Mouse (Mus musculus) urinary bladder, postnatal 10 days (tissue): ENCODE results near the gene Ncoa6.

ENCODE experiments used
- DNase-seq: peaks from one replicate; pipeline ENCODE4 v3.0.0; 2022; ENCODE audit warnings: low spot score

The Ncoa6 gene

DNA sequence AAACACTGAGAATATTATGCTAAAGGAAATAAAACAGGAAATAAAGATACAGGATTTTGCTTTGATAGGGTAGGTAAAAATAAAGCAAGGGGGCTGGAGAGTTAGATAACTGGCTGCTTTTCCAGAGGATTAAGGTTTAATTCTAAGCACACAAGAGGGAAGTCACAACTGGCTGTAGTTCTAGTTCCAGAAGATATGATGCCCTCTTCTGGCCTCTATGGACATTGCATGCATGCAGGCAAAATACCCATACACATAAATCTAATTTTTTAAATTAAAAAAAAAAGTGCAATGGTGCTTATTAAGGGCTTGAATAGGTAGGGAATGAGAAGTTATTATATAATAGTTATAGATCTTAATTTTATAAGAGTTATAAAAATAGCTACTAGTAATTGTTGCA is 37.2 kb downstream of the Ncoa6 start:
- no peak for DNase-seq

DNA sequence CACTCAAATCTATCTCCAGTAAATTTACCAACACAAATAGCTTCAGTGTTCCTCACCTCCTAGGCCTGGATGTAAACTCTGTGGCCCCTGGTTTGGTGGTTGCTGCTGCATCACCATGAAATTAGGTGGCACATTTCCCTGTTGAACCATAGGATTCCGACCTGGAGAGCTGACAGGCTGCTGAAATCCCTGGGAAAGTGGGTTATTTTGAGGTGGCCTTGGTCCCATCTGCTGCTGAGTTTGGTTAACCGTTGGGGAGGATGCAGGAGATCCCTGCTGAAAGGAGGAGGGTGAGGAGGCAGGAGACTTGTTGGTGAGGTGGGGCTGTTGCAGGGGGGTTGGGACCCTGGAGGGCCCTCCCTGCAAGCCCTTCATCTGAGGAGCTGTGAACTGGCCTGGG is 52.8 kb downstream of the Ncoa6 start:
- no peak for DNase-seq

DNA sequence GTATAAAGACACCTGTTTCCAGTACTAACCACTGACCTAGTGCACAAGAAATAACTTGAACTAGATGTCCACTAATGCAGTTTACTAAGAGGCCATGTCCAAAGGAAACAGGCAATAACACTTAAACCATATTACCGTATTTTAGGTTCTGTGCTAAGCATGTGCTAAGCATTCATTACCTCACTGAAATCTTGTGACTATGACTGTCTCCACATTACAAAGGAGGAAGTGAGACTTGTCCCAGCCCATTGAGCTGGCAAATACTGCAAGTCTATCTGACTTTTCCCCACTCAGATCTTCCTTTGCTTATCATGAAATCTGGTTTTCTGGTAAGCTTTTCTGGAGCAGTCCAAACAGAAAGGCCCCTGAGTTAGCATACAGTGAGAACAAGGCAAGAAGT is 69.1 kb downstream of the Ncoa6 start:
- DNase-seq: no peak

GRCm38 (mm10) chr2:155401926-155402325 is 71.8 kb downstream of the Ncoa6 start:
- DNase-seq: no peak

- no peak for DNase-seq
These were observed 73.4 kb downstream of the Ncoa6 start for GRCm38 (mm10) chr2:155400276-155400675.

- DNase-seq: no peak
These were observed 79.1 kb downstream of the Ncoa6 start for GRCm38 (mm10) chr2:155394586-155394985.

DNA sequence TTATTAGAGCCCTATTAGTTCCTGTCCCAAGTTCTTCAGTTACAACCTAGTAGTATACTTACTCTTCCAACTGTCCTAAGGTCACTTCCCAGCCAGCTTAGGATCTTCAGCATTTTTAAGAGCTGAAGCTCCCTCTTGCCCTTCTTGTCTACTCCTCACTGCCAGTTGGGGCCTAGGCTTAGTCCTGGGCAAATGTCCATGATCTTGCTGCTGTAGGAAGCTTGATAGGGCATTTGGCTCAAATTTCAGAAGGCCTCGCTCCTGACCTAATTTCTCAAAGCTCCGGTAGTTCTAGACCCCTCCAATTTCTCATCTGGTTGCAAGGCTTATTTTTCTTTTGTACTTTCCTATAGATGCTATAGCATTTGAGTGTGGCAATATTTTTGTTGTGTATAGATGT is 85.1 kb downstream of the Ncoa6 start:
- no peak for DNase-seq

DNA sequence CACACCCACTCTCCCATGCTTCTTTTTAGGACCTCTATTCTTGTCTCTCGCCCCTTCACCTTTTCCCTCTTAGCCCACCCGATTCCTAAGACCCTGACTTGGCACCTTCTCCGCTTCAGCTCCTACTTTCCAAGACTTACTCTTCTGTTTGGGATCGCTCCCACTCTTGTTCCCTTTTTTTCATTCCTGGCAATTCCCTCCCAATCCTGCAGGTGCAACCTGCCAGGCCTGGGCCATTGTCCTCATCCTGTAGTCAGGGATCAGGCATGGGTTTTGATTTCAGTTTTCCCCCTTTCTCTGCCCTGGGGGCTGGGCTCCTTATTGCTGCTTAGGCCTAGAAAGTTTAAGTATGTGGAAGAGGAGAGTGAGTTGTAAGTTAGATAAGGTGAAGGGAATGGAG is 86.6 kb downstream of the Ncoa6 start:
- no peak for DNase-seq

GRCm38 (mm10) chr2:155386534-155386899 is 87.2 kb downstream of the Ncoa6 start:
- DNase-seq: no peak

GRCm38 (mm10) chr2:155385731-155386533 is 87.8 kb downstream of the Ncoa6 start:
- no peak for DNase-seq

DNA sequence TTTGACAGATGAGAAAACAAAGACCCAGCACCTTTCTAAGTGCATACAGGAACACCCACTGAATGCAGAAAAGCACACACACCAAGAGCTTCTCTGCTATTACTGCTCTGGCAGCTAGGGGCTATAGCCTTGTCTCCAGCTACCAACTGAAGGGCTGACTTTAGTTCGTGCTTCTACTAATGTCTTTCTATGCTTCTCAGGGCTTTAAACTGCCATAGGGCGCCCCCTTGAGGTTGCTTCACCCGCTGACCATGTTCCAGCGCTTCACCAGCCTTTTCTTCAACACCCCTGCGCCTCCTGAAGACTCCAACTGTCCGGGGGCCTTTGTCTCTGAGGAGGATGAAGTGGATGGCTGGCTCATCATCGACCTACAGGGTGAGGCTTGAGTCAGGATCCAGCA is 88.6 kb downstream of the Ncoa6 start:
- peak; percentile 54 for DNase-seq

GRCm38 (mm10) chr2:155382791-155383438 is 90.8 kb downstream of the Ncoa6 start:
- no peak for DNase-seq

GRCm38 (mm10) chr2:155382332-155382700 is 91.4 kb downstream of the Ncoa6 start:
- DNase-seq: no peak

DNA sequence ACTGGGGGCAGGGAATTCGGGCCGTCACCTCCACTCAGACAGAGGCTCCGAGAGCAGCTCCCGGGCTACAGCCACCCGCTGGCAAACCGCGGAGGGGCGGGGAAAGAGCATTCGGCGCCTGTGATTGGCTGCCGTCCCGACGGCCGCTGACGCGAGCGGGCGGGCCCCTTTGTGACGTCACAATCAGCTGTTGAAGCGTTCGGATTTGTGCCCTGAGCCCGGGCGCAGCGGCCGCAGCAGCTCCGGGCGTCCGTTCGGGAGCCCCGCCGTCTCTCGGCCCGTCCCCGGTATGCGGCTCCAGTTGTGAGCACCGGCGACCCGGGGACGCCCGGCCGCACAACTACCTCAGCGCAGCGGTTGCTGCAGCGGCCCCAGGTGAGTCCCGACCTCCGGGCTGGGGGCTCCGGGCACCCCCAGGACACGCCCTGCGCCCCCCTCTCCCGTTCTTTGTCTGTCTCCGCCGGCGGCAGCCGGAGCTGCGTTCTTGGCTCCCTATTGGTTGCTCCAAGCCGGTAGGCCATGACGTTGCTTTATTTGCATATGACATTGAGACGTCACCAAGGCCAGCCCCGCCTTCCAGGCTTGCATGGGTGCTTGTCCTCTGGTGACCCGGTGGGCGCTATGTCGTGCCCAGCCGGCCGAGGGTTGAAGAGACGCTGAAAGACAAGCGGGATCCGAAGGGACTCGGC is 91.9 kb downstream of the Ncoa6 start:
- DNase-seq: peak; percentile 92

GRCm38 (mm10) chr2:155381060-155381437 is 92.6 kb downstream of the Ncoa6 start:
- no peak for DNase-seq

DNA sequence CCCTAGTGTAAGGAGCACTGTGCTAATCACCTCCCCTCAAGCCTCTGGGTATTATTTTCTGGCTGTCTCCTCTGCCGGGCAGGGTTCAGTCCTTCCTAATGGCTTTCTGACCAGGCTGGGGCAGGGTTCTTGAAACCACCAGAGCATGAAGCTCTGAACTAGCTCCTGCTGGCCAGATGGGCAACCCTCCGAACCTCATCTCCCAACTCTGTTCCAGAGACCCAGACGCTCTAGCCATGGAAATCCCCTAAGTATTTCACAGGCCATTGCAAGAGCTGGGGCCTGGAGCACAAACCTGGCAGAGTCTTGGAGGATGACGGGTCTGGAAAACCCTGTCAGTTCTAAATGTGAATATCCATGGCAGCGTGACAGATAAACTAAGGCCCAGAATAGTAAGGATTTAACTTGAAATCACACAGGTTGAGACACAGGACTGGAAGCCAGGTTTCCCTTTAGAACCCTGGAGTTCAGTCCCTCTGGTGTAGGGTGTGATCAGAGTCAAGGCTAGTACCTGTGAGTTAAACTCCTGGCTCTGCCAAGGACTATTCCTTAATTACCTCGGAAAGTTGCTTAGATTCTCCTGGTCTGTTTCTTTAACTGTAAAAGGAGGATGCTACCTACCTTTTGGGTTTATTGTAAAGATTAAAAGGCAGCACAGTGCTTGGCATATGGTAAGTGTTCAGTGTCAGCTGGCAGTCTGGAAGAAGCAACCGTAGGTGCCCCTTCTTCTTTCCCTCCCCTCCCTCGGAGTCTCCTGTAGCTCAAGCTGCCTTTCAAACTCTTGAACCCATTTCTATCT is 93.2 kb downstream of the Ncoa6 start, which contains the start of gene Trp53inp2:
Trp53inp2 (plus strand) TSS at position 799 of the 799 bp plus-strand sequence.
- DNase-seq: no peak

DNA sequence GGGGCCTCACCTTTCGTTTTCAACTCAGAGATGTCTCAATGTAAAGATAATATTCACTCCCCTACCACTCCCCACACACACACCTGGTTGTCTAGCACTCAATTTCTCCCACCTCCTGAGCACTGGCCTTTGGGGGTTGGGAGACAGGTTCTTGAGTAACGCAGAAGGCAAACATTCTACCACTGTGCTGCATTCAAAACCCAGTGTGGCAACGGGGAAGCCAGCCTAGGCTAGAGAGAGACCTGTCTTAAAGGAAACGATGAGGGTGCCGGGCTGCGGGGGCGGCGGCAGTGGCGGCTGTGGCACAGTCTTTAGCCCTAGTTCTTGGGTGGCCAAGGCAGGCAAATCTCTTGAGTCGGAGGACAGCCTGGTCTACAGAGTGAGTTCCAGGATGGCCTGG is 97.5 kb downstream of the Ncoa6 start:
- DNase-seq: no peak

DNA sequence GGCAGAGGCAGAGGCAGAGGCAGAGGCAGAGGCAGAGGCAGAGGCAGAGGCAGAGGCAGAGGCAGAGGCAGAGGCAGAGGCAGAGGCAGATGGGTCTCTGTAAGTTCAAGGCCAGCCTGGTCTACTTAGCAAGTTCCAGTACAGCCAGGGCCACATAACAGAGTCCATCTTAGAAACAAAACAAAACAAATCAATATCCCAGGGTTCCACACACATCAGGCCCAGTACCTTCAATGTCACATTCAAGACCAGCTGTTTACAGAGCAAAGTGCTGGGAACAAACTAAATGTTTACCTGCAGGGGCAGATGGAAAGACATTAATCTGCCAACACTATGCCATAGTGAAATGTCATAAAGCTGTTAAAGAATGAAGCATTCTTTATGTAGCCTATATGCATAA is 99.2 kb downstream of the Ncoa6 start:
- no peak for DNase-seq

GRCm38 (mm10) chr2:155373886-155374285 is 99.8 kb downstream of the Ncoa6 start:
- DNase-seq: no peak

DNA sequence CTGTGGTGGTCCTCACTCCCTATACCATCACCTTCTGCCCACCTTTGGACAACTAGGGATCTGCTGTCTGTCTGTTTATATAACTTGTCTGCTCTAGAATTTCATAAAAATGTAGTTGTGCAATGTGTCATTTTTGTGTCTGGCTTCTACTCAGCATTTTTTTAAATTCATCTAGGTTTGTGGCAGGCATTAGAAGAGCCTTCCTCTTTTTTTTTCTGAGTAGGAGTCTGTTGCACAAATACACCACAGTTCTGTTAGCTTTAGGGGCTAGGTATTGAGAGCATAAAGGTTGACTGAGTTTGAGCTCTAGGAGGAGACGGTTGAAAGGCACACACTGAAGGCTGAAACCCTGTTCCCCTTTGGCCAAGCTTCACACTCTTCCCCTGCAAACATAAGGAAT is 100.4 kb downstream of the Ncoa6 start:
- no peak for DNase-seq

GRCm38 (mm10) chr2:155372451-155372850 is 101.2 kb downstream of the Ncoa6 start:
- no peak for DNase-seq

GRCm38 (mm10) chr2:155369333-155369883 is 104.3 kb downstream of the Ncoa6 start:
- no peak for DNase-seq
